Mouse (Mus musculus) myocyte (in vitro differentiated cells): ENCODE results near the gene Rtn4rl1.

Experiments
- CEBPB ChIP-seq: IDR thresholded peaks from 2 replicates; pipeline ENCODE4 v1.6.1; 2011; ENCODE audit warnings: mild to moderate bottlenecking, moderate library complexity; ENCODE audit not compliant: poor library complexity, insufficient read depth, severe bottlenecking
- E2F4 ChIP-seq: IDR thresholded peaks from one replicate; pipeline ENCODE4 v1.6.1; 2011; ENCODE audit warnings: mild to moderate bottlenecking, control low read depth, moderate library complexity; ENCODE audit not compliant: insufficient read depth
- MYOG ChIP-seq, 3 experiments: IDR thresholded peaks; one replicate each; pipeline ENCODE4 v1.6.1; 2011; ENCODE audit warnings: control low read depth in 2 of 3, low read depth in 2 of 3, mild to moderate bottlenecking in 2 of 3; ENCODE audit not compliant: insufficient read length in 2 of 3, control insufficient read depth in 1 of 3, insufficient read depth in 1 of 3
- POLR2A ChIP-seq: IDR thresholded peaks from one replicate; pipeline ENCODE4 v1.6.1; 2011; ENCODE audit warnings: low read depth, mild to moderate bottlenecking, control low read depth, moderate library complexity; ENCODE audit not compliant: insufficient read length
- POLR2AphosphoS2 ChIP-seq: IDR thresholded peaks from one replicate; pipeline ENCODE4 v1.6.1; 2011; ENCODE audit warnings: low read depth, control low read depth; ENCODE audit not compliant: insufficient read length
- REST ChIP-seq: IDR thresholded peaks from one replicate; pipeline ENCODE4 v1.6.1; 2011; ENCODE audit warnings: mild to moderate bottlenecking, control low read depth, moderate library complexity; ENCODE audit not compliant: insufficient read depth, insufficient read length
- TCF12 ChIP-seq: IDR thresholded peaks from one replicate; pipeline ENCODE4 v1.6.1; 2011; ENCODE audit warnings: mild to moderate bottlenecking, control low read depth; ENCODE audit not compliant: poor library complexity, insufficient read depth, severe bottlenecking
- TCF3 ChIP-seq: IDR thresholded peaks from one replicate; pipeline ENCODE4 v1.6.1; 2011; ENCODE audit warnings: low read depth, control low read depth; ENCODE audit not compliant: insufficient read length
- USF1 ChIP-seq: IDR thresholded peaks from one replicate; pipeline ENCODE4 v1.6.1; 2011; ENCODE audit warnings: low read depth, mild to moderate bottlenecking, control low read depth, moderate library complexity

DNA sequence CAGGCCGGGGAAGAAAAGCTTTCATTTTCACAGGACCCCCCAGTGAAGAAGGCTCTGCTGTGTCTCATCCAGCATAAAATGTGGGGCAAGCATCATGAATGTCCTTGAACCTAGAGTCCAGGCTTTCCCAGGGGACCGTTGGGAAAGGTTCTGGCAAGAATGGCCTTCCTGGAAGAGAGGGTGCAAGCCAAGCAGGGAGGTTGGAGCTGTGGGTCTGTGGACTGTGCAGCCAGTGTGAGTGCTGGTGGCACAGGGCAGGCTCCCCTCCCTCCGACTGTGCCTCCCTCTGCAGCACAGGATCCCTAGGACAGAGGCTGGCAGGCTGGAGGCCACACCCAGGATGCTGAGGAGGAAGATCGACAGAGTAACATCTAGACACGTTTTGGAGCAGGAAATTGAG is 69.2 kb downstream of the Rtn4rl1 start:
- TF ChIP-seq POLR2AphosphoS2 (no peak), TCF12 (no peak), POLR2A (no peak), USF1 (no peak), E2F4 (no peak), TCF3 (no peak), MYOG (IDR thresholded peaks at IDR 0.05; ENCODE audit: control insufficient read depth in 1 of 3, insufficient read depth in 1 of 3, insufficient read length in 2 of 3, low read depth in 2 of 3) (no peak), CEBPB (no peak), REST (no peak)
